Mouse (Mus musculus): ENCODE measurements at regions not wholly inside any gene's neighbourhood (a gene's known extent, or its start where the extent isn't known, plus 50 kb on each side); places are given as distances from the start of the nearest gene placed in this dataset.
A peak's percentile ranks its signal among the peaks of the same experiment; 100 is the strongest.

DNA sequence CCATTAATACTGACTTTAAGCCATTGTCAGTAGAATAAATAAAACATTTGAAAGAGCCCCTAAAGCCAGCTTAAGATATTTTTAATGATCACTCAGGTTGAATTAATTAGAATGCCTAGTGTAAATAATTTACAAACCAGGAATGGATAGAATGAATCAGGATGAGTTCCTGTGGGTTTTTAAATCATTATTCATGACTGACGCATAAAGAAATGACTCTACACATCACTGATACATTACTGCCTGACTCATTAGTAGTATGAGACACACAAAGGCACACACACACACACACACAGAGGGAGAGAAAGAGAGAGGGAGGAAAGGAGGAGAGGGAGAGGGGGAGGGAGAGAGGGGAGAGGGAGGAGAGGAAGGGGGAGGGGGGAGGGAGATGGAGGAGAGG, 612.0 kb downstream of the Ipmk start:
- DNase-seq (ENCODE audit: low spot score in 2 of 2): no peak

DNA sequence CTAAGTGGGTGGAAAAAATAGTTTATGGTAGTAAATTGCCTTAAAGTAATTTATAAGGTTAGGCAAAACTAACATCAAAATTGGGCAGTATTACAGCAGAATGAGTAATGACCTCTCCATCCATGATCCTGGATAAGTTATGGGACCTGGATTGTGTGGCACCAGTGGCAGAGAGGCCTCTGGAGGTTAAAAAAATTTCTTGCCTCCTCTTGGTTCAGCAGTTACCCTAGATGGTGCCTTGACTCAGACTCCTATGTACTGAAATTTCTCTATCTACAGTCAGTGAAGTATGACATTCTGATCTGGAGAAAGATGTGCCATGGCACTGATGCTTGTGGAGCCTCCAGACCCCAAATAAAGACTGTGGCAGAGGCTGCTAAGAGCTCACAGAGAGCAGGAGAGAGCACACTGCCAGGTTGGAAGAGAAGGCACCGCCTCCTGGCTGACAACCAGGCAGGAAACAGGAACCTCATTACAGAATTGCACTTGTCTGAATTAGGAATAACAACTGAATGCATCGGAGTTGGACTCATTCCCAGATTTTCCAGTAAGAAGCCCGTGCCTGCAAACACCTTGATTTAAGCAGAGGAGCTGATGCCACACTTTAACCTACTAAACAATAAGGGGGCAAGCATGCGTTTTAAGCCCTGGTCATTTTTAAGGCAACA, 613.0 kb downstream of the Ipmk start:
- DNase-seq (ENCODE audit: low spot score in 2 of 2): peak; percentile 22 to 26

DNA sequence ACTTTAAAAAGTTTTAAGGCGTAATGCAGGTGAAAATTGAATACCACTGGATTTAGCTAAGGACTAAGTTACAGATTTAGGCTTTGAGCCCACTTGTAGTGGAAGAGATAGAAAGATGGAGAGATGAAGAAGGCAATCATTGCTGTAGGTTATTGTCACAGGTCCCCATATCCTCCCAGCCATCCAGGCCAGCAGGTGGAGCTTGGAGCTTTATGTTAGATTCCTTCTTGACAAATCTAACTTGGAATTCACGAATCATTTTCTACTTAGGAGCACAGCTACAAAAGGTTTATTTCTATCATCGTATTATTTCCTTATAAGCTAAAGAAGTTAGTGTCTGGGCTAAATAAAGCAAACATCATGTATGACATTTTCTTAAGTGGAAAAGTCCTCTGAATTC, 630.5 kb downstream of the Ipmk start:
- peak in 1 of 2 experiments; percentile 49 for DNase-seq (ENCODE audit: low spot score in 2 of 2)

GRCm38 (mm10) chr10:72002875-72003720, 651.5 kb upstream of the Zwint start:
- DNase-seq (ENCODE audit: low spot score in 2 of 2): peak; percentile 33 to 48
